Mouse (Mus musculus) brown adipose tissue, adult 24 weeks (tissue): ENCODE measurements around the gene Mpp5. TPM values are rescaled to one million over a fixed set of nuclear protein-coding genes. Genes with fewer than 3 reads are reported as not detected.
A peak's percentile ranks its signal among the peaks of the same experiment; 100 is the strongest.

Source experiments
- H3K27ac ChIP-seq: fragments of 200-500 bp; replicated peaks from 2 replicates; pipeline ENCODE4 v1.5.1; 2012; ENCODE audit warnings: low read depth, mild to moderate bottlenecking, low read length
- H3K4me1 ChIP-seq: fragments of 200-500 bp; 2 replicates; pipeline ENCODE4 v1.6.1; 2012; ENCODE audit warnings: low read length, mixed read lengths; ENCODE audit not compliant: control insufficient read depth, insufficient read depth, insufficient read length
- H3K4me3 ChIP-seq: fragments of 200-500 bp; 2 replicates; pipeline ENCODE4 v1.5.1; 2012; ENCODE audit warnings: low read depth, mild to moderate bottlenecking, low read length, moderate library complexity; ENCODE audit not compliant: insufficient read depth
- polyA plus RNA-seq: library from polyadenylated mRNA; stranded (reverse); fragments of >200 nt; gene quantifications from 2 replicates; pipeline ENCODE4 v1.2.4, GENCODE M21; 2012; ENCODE audit not compliant: missing spikeins, insufficient read depth, insufficient read length

The Mpp5 gene
- polyA plus RNA-seq = 12.8 and 15.6 TPM in 2 replicates

GRCm38 (mm10) chr12:78748557-78749377 lies at the start of gene Mpp5:
Gene Mpp5 (plus strand): TSS chr12:78748907.
- Histone ChIP-seq H3K4me3 (peak within 1 kb of the TSS; percentile 72), H3K4me1 (no peaks in the 10 kb centered on the region)

GRCm38 (mm10) chr12:78717783-78718182 lies 30.9 kb upstream of the Mpp5 start:
- Histone ChIP-seq H3K4me1 (no peaks in the 10 kb centered on the region), H3K27ac (no peak overlapping the region), H3K4me3 (no peak overlapping the region)

More at GRCm38 (mm10) chr12:78748557-78749377, at the start of gene Mpp5:
- peak within 1 kb of the TSS; percentile 54 for H3K27ac ChIP-seq

GRCm38 (mm10) chr12:78727723-78728122 lies 21.0 kb upstream of the Mpp5 start:
- H3K27ac ChIP-seq = no peak overlapping the region
- no peak overlapping the region for H3K4me3 ChIP-seq
- H3K4me1 ChIP-seq = no peaks in the 10 kb centered on the region

- Histone ChIP-seq H3K4me1 (no peaks in the 10 kb centered on the region), H3K27ac (no peak overlapping the region), H3K4me3 (no peak overlapping the region)
Observed at GRCm38 (mm10) chr12:78739633-78740032, 9.1 kb upstream of the Mpp5 start.

GRCm38 (mm10) chr12:78740289-78740688 lies 8.4 kb upstream of the Mpp5 start:
- H3K27ac ChIP-seq = no peak overlapping the region
- H3K4me3 ChIP-seq = no peak overlapping the region
- no peaks in the 10 kb centered on the region for H3K4me1 ChIP-seq

GRCm38 (mm10) chr12:78746226-78746625 lies 2.5 kb upstream of the Mpp5 start:
- Histone ChIP-seq H3K27ac (no peak overlapping the region), H3K4me1 (no peaks in the 10 kb centered on the region), H3K4me3 (no peak overlapping the region)

- H3K4me3 ChIP-seq = no peak overlapping the region
Observed at GRCm38 (mm10) chr12:78747406-78747805, 1.3 kb upstream of the Mpp5 start.

GRCm38 (mm10) chr12:78748113-78748512 lies 594 bp upstream of the Mpp5 start:
- no peaks in the 10 kb centered on the region for H3K4me1 ChIP-seq
- peak overlapping the region; percentile 71 for H3K4me3 ChIP-seq
- H3K27ac ChIP-seq = no peak overlapping the region

More at GRCm38 (mm10) chr12:78747406-78747805, 1.3 kb upstream of the Mpp5 start:
- Histone ChIP-seq H3K4me1 (no peaks in the 10 kb centered on the region), H3K27ac (no peak overlapping the region)

- H3K4me1 ChIP-seq = no peaks in the 10 kb centered on the region
- H3K27ac ChIP-seq = peak overlapping the region; percentile 54
- peak overlapping the region; percentile 72 for H3K4me3 ChIP-seq
Observed at GRCm38 (mm10) chr12:78749378-78749801, 683 bp downstream of the Mpp5 start.

GRCm38 (mm10) chr12:78761979-78762378 lies 13.3 kb downstream of the Mpp5 start:
- no peaks in the 10 kb centered on the region for H3K4me1 ChIP-seq
- no peak overlapping the region for H3K4me3 ChIP-seq
- H3K27ac ChIP-seq = no peak overlapping the region

GRCm38 (mm10) chr12:78769031-78769713 lies 20.5 kb downstream of the Mpp5 start:
- Histone ChIP-seq H3K4me1 (peaks cover 2% of the 10 kb centered on the region; the same call in 1 of the 2 replicates), H3K27ac (no peak overlapping the region), H3K4me3 (no peak overlapping the region)

GRCm38 (mm10) chr12:78773211-78773610 lies 24.5 kb downstream of the Mpp5 start:
- peaks cover 2% of the 10 kb centered on the region; the same call in 1 of the 2 replicates for H3K4me1 ChIP-seq
- H3K27ac ChIP-seq = no peak overlapping the region

GRCm38 (mm10) chr12:78777916-78778315 lies 29.2 kb downstream of the Mpp5 start:
- H3K4me1 ChIP-seq = peaks cover 2% of the 10 kb centered on the region; the same call in 1 of the 2 replicates
- no peak overlapping the region for H3K27ac ChIP-seq
- H3K4me3 ChIP-seq = no peak overlapping the region

More at GRCm38 (mm10) chr12:78773211-78773610, 24.5 kb downstream of the Mpp5 start:
- H3K4me3 ChIP-seq = no peak overlapping the region

GRCm38 (mm10) chr12:78778423-78779067 lies 29.8 kb downstream of the Mpp5 start:
- Histone ChIP-seq H3K4me3 (no peak overlapping the region), H3K4me1 (no peaks in the 10 kb centered on the region), H3K27ac (no peak overlapping the region)

- Histone ChIP-seq H3K4me3 (no peak overlapping the region), H3K4me1 (no peaks in the 10 kb centered on the region), H3K27ac (no peak overlapping the region)
Observed at GRCm38 (mm10) chr12:78788266-78788873, 39.7 kb downstream of the Mpp5 start.
